Mouse (Mus musculus) limb, embryonic 14.5 days (tissue): ENCODE results near the gene Mob4. TPM values are rescaled to one million over a fixed set of nuclear protein-coding genes. Genes with fewer than 3 reads are reported as not detected.
A peak's percentile ranks its signal among the peaks of the same experiment; 100 is the strongest.

Source experiments
- ATAC-seq: fragments of 200-750 bp; cut with Nextera tagmentation; 2 replicates; pipeline ENCODE4 v1.8.0; 2017; ENCODE audit warnings: low read depth, moderate number of reproducible peaks, moderate TSS enrichment; ENCODE audit not compliant: low FRiP score
- DNase-seq: peaks from one replicate; pipeline ENCODE4 v3.0.0-alpha.2; 2015; ENCODE audit warnings: low spot score
- H3K27ac ChIP-seq: fragments of 300-500 bp; sonication (generic); replicated peaks from 2 replicates; pipeline ENCODE4 v1.5.1; 2014; ENCODE audit warnings: low read depth, mild to moderate bottlenecking, low read length, moderate library complexity, mixed read lengths
- H3K27me3 ChIP-seq: fragments of 300-500 bp; sonication (generic); 2 replicates; pipeline ENCODE4 v1.6.1; 2014; ENCODE audit warnings: low read length, mixed read lengths; ENCODE audit not compliant: control insufficient read depth, insufficient read depth
- H3K36me3 ChIP-seq: fragments of 300-500 bp; sonication (generic); 2 replicates; pipeline ENCODE4 v1.6.1; 2014; ENCODE audit warnings: mild to moderate bottlenecking, low read length, moderate library complexity, mixed read lengths; ENCODE audit not compliant: control insufficient read depth, insufficient read depth
- H3K4me1 ChIP-seq: fragments of 300-500 bp; sonication (generic); 2 replicates; pipeline ENCODE4 v1.6.1; 2014; ENCODE audit warnings: antibody characterized with exemption, low read length, mixed read lengths; ENCODE audit not compliant: control insufficient read depth, insufficient read depth
- H3K4me2 ChIP-seq: fragments of 300-500 bp; sonication (generic); replicated peaks from 2 replicates; pipeline ENCODE4 v1.6.1; 2014; ENCODE audit warnings: low read depth, mild to moderate bottlenecking, low read length, moderate library complexity; ENCODE audit not compliant: severe bottlenecking
- H3K4me3 ChIP-seq: fragments of 300-500 bp; sonication (generic); replicated peaks from 2 replicates; pipeline ENCODE4 v1.5.1; 2014; ENCODE audit warnings: low read length
- H3K9ac ChIP-seq: fragments of 300-500 bp; sonication (generic); 2 replicates; pipeline ENCODE4 v1.6.1; 2014; ENCODE audit warnings: mild to moderate bottlenecking, low read depth, low read length, moderate library complexity; ENCODE audit not compliant: severe bottlenecking
- H3K9me3 ChIP-seq: fragments of 300-500 bp; sonication (generic); 2 replicates; pipeline ENCODE4 v1.6.1; 2016; ENCODE audit warnings: low read length; ENCODE audit not compliant: control insufficient read depth
- POLR2A ChIP-seq: fragments of 200-500 bp; IDR thresholded peaks from 2 replicates; pipeline ENCODE4 v1.8.0; 2012; ENCODE audit warnings: inconsistent platforms, mild to moderate bottlenecking, moderate library complexity, borderline replicate concordance; ENCODE audit not compliant: insufficient read depth, insufficient read length; ENCODE audit errors: extremely low read depth
- WGBS: fragments of 180-500 bp; shearing (Covaris S2); extraction: QIAGEN DNeasy Blood & Tissue Kit; methylation state at CpG from one replicate; pipeline ENCODE4 v1.1.7; 2014; 5-methylcytosine and 5-hydroxymethylcytosine counted together
- polyA plus RNA-seq, 2 experiments: library from polyadenylated mRNA; depleted of rRNA in 1 of 2; stranded (reverse) in 1 of 2; unstranded in 1 of 2; fragments of >200 nt; fragmentation: Nextera tagmentation in 1 of 2; extraction: Ambion mirVana in 1 of 2; gene quantifications; 2 replicates each; pipeline versions ENCODE4 v1.2.1 to v1.2.3; 2012 to 2014

Mob4 gene
- polyA plus RNA-seq, 2 experiments: 43.4 to 120 TPM

GRCm38 (mm10) chr1:55087932-55088610, 43.0 kb upstream of the Mob4 start, which contains the start of the genes Hspe1 and Hspd1:
Gene Hspe1 (plus strand): TSS chr1:55088132.
Gene Hspd1 (minus strand): TSS chr1:55088243.
- Histone ChIP-seq H3K27me3 (no peaks in the 10 kb centered on the region), H3K27ac (peak within 1 kb of the TSS; percentile 95), H3K4me2 (peak within 1 kb of the TSS; percentile 90), H3K36me3 (peaks cover 38% of the 10 kb centered on the region), H3K4me1 (peaks cover 19% of the 10 kb centered on the region), H3K4me3 (peak within 1 kb of the TSS; percentile 90), H3K9ac (peak within 1 kb of the TSS; percentile 95), H3K9me3 (no peaks in the 10 kb centered on the region)
- 4% methylated on average over 58 of the region's 76 CpGs for WGBS
- DNase-seq (peak; percentile 98), ATAC-seq (peak; percentile 94)
- TF ChIP-seq POLR2A: peak; percentile 60; the same call in 1 of the 2 replicates

GRCm38 (mm10) chr1:55088611-55089497, 42.2 kb upstream of the Mob4 start:
- WGBS: 6% methylated on average over 16 of the region's 16 CpGs
- Histone ChIP-seq H3K9ac (peak overlapping the region; percentile 95), H3K27ac (peak overlapping the region; percentile 95), H3K27me3 (no peaks in the 10 kb centered on the region), H3K9me3 (no peaks in the 10 kb centered on the region), H3K36me3 (peaks cover 30% of the 10 kb centered on the region), H3K4me2 (peak overlapping the region; percentile 90), H3K4me1 (peaks cover 19% of the 10 kb centered on the region), H3K4me3 (peak overlapping the region; percentile 90)
- TF ChIP-seq POLR2A: no peak
- DNase-seq (no peak), ATAC-seq (no peak)

- peak overlapping the region; percentile 95 for H3K9ac ChIP-seq
- peaks cover 23% of the 10 kb centered on the region for H3K36me3 ChIP-seq
- DNase-seq (no peak), ATAC-seq (no peak)
- no peak overlapping the region for H3K27ac ChIP-seq
- no peaks in the 10 kb centered on the region for H3K9me3 ChIP-seq
- peaks cover 19% of the 10 kb centered on the region for H3K4me1 ChIP-seq
- H3K4me2 ChIP-seq: peak overlapping the region; percentile 90
- H3K4me3 ChIP-seq: peak overlapping the region; percentile 90
- WGBS: 83% methylated on average over 5 of the region's 5 CpGs
- H3K27me3 ChIP-seq: no peaks in the 10 kb centered on the region
- TF ChIP-seq POLR2A: no peak
These were observed 41.5 kb upstream of the Mob4 start for GRCm38 (mm10) chr1:55089498-55090064.

- H3K4me2 ChIP-seq: no peak overlapping the region
- peaks cover 13% of the 10 kb centered on the region for H3K36me3 ChIP-seq
- no peak for DNase-seq
- H3K27ac ChIP-seq: no peak overlapping the region
- H3K9me3 ChIP-seq: no peaks in the 10 kb centered on the region
- no peak for ATAC-seq
- H3K27me3 ChIP-seq: no peaks in the 10 kb centered on the region
- peaks cover 6% of the 10 kb centered on the region; the same call in 1 of the 2 replicates for H3K4me1 ChIP-seq
- no peak overlapping the region for H3K9ac ChIP-seq
- no peak for TF ChIP-seq POLR2A
- WGBS: 74% methylated on average over 2 of the region's 2 CpGs
- no peak overlapping the region for H3K4me3 ChIP-seq
These were observed 39.0 kb upstream of the Mob4 start for GRCm38 (mm10) chr1:55092056-55092455.

- ATAC-seq (no peak), DNase-seq (no peak)
- Histone ChIP-seq H3K4me2 (no peak overlapping the region), H3K9me3 (no peaks in the 10 kb centered on the region), H3K27me3 (no peaks in the 10 kb centered on the region), H3K4me3 (no peak overlapping the region), H3K9ac (no peak overlapping the region), H3K27ac (no peak overlapping the region), H3K4me1 (peaks cover 6% of the 10 kb centered on the region; the same call in 1 of the 2 replicates), H3K36me3 (peaks cover 13% of the 10 kb centered on the region)
- no peak for TF ChIP-seq POLR2A
- WGBS: 73% methylated on average over 1 of the region's 1 CpGs
These were observed 38.6 kb upstream of the Mob4 start for GRCm38 (mm10) chr1:55092469-55092868.
